Mouse (Mus musculus) spleen, postnatal 10 days (tissue): ENCODE results near the gene Ftsj3.
"Not testable (repeated sequence)": the region's sequence is repeated elsewhere in the genome, so short reads cannot be mapped to it uniquely, and the experiment has no call there.

Experiments
- DNase-seq, 2 experiments: peaks; one replicate each; pipeline ENCODE4 v3.0.0; 2021 to 2022; ENCODE audit warnings: low spot score in 2 of 2

The Ftsj3 gene

GRCm38 (mm10) chr11:106268326-106269059, 12.6 kb upstream of the Ftsj3 start:
- no peak for DNase-seq

DNA sequence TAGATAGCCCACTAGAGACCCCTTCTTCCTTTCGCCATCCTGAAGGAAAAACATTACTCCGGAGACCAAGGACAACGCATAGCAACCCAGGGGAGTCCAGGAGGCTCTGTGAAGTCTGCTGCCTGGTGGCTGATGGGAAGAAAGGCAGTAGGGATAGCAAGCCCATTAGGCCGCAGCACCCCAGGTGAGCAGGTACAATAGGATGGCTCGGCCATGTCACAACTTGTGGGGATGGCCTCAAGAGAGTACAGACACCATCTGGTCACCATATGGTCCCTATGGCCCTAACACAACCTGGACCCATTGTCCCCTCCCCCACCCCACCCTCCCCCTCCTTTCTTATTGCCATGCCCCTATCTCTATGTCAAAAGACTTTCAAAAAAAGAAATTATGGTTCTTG, 12.0 kb upstream of the Ftsj3 start:
- no peak for DNase-seq

- peak in 1 of 2 experiments; percentile 32 for DNase-seq
These were observed 11.5 kb upstream of the Ftsj3 start for GRCm38 (mm10) chr11:106267311-106267852.

- DNase-seq: no peak
These were observed 10.6 kb upstream of the Ftsj3 start for GRCm38 (mm10) chr11:106266431-106266830.

GRCm38 (mm10) chr11:106265570-106265969, 9.7 kb upstream of the Ftsj3 start:
- DNase-seq: no peak

DNA sequence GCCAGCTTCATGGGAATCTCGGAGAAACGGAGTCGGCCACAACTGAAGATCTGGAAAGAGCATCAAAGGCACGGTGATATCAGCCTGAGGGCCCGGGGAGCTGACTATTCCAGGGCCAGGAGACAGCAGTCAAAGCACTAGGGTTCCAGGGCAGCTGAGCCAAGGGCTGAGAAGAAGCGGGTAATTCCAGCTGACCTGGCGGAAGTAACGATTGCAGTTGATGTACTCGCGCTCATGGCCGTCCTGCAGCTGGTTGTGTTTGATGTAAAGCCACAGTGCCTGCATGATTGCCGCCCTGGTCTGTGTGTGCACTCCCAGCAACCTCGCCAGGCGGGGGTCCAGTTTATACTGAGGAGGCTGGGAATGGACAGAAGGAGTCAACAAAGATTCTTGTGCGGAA, 9.1 kb upstream of the Ftsj3 start:
- DNase-seq: no peak

DNA sequence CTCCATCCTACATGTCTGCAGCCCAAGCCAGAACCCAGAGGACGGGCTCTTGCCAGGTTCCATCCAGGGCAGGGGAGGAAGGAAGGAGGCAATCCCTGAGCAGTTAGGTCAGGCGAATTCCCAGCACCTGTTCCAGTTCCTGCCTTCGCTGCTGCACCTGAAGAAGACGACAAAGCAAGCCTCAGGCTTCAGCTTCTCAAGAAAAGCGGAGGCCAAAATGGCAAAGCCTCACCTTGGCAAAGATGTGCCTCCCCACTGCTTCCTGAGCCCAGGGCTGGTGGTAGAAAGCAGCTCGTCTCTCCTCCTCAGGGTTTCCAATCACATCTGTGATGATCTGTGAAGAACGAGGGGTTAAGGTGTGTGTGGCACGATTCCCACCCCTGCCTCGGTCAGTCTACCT, 8.1 kb upstream of the Ftsj3 start:
- no peak for DNase-seq

- DNase-seq: no peak
These were observed 5.1 kb upstream of the Ftsj3 start for GRCm38 (mm10) chr11:106260826-106261450.

- peak in 1 of 2 experiments; percentile 47 for DNase-seq
These were observed 896 bp upstream of the Ftsj3 start for GRCm38 (mm10) chr11:106256775-106257174.

DNA sequence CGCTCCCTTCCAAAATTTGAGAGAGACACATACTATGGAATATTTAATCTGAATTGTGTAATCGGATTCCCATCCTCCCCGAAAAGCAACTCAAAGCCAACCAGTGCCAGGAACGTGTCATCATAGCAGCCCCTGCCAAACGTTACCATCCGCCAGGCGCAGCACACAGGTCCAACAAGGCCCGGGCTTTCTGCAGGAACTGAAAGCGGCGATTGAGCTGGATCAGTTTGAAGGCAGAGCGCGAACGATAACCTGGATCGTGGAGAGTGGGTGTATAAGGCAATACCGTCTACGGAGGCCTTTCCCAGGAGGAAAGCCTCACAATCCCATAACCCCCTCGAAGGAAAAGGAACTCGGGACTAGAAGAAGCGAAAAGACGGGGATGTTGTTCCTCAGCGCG, 705 bp downstream of the Ftsj3 start:
- DNase-seq: no peak

DNA sequence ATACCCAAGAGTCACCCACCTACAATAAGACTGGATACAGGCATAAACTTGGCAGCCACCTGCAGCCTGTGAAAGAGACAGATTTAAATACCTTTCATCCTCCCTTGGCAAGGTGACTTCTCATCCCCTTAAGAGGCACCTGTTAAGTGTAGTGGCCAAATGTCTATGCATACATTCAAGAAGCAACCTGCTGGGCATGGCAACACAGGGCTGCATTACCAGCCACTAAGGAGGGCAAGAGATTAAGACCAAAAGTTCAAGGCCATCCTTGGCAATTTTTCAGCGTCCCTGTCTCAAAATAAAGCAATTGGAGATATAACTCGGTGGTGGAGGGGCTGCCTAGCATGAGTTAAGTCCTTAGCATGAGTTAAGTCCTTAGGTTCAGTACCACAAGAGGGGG, 1.1 kb downstream of the Ftsj3 start:
- no peak for DNase-seq

GRCm38 (mm10) chr11:106249326-106249725, 6.6 kb downstream of the Ftsj3 start:
- no peak for DNase-seq

DNA sequence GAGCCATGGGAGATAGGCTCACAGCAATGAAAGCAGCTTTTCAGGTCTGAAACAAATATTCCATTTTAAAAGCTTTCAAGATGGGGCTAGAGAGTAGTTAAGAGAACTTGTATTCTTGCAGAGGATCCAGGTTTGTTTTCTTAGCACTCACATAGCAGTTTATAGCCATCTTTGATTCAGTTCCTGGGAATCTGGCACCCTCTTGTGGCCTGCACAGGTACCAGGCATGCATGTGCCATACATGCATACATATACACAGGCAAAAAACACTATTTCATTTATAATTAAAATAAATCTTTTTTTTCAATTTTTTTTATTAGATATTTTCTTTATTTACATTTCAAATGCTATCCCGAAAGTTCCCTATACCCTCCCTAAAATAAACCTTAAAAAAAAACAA, 9.0 kb downstream of the Ftsj3 start:
- peak in 1 of 2 experiments; percentile 53 for DNase-seq

DNA sequence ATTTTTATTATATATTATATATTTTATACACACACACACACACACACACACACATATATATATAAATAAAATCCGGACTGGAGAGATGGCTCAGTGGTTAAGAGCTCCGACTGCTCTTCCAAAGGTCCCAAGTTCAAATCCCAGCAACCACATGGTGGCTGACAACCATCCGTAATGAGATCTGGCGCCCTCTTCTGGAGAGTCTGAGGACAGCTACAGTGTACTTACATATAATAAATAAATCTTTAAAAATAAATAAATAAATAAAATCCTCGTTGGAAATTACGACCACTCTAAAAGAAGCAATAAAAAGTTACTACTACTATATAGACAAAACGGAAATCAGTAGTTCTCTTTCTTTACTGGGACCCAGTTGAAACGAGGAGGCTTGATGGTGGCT, 21.9 kb downstream of the Ftsj3 start:
- not testable (repeated sequence) for DNase-seq

- DNase-seq: no peak
These were observed 35.3 kb downstream of the Ftsj3 start for GRCm38 (mm10) chr11:106220603-106221002.

DNA sequence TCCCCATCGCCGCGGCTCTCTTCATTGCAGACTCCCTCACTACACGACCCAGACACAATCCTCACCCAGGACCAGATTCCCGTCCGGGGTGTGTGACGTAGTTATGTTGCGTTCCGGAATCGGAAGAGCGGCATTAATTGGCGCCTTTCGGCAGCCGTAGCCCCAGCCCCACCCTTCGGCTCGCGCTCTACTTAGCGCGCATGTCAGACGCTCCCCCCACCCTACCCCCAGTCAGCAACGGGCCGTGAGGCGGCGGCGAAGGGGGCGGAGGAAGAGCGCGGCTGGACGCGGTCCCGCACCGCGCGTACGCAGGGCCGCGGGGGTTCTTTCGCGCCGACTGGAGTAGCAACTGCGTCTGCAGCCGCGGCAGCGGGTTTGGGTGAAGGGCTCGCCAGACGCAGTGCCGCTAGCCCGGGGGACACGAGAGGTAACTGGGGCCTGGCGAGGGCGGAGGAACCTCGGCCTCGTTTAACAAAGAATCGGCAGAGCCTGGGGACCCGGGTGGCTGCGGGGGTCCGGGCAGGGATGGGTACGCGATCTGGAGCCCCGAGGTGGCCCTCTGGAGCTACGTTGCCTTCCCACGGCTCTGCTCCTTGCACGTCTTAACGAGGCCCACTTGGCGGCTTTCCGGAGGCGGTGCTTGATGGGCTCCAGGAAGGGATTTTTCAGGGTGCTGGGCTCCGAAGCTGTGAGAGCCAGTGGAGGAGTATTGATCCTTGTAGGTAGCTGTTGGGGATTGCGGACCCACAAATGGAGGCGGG, 39.0 kb downstream of the Ftsj3 start, which contains the start of gene Ddx42:
Gene Ddx42 (plus strand): TSS at position 197 of the 761 bp plus-strand sequence.
- DNase-seq: peak; percentile 84 to 92

DNA sequence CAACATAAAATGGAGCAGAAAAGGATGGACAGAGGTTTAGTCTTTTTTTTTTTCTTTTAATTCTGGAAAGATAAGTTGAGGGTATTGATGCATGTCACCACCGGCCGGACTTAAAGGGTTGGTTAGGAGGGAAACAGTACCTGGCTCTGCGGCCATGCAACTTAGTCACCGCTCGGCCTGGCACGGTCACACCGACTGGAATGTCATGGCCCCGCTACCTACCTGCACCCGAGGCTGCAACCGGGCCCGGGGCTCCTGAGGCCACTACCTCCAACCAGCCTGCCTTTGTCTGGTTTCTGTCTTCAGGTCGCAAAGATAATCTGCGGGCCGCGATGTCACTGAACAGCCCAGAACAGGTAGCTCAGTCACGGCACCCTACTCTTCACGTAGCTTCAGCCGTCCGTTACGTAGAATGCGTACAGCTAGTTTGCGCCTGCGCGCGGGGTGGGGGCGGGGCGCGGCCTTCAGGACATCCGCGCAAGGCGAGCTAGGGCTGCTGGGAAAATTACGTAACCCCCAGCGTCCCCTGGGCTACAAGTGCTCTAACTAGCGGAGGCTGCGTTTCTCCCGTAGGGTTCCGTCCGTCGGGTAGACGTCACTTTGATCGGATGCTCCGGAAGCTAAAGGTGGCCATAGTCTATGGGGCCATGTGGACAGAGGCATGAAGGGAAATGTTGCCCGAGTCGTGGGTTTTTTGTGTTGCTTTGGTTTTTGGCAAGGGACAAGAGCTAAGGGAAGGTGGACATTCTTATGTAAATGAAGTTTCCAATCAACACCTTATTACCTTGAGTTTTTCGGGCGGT, 39.8 kb downstream of the Ftsj3 start, which contains the start of gene Ccdc47:
Gene Ccdc47 (minus strand): TSS at position 418 of the 803 bp plus-strand sequence.
- DNase-seq: peak; percentile 84 to 94

GRCm38 (mm10) chr11:106215450-106215859, 40.4 kb downstream of the Ftsj3 start:
- DNase-seq: no peak

- no peak for DNase-seq
These were observed 41.0 kb downstream of the Ftsj3 start for GRCm38 (mm10) chr11:106214856-106215255.

- no peak for DNase-seq
These were observed 43.1 kb downstream of the Ftsj3 start for GRCm38 (mm10) chr11:106212771-106213170.

DNA sequence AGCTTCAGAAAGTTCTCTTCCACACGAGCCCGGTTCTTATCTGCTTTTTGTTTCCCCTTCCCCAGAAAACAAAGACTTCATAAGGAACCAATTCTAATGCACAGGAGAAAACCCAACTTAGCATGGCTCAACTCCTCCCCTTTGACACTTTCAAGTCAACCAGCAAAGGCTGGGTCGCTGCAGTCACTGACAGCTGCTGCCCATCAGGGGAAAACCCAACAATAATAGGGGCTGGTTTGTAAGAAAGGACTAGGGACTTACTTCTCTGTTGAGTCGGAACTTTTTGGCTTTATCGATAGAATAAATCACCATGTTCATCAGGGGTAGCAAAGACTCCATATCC, 53.8 kb downstream of the Ftsj3 start, which contains the start of gene Strada:
Gene Strada (minus strand): TSS at position 46 of the 343 bp plus-strand sequence.
- no peak for DNase-seq
